Mouse (Mus musculus): ENCODE data around the gene Gm44965.

GRCm38 (mm10) chr6:48650041-48650440 is 56.3 kb downstream of the Gm44965 start:
- TF ChIP-seq EP300 (IDR thresholded peaks at IDR 0.05; ENCODE audit: low read depth) = no peak
- TF ChIP-seq CTCF (IDR thresholded peaks at IDR 0.05; ENCODE audit: low read depth) = no peak
